Mouse (Mus musculus): ENCODE results near the gene Hsd17b1. TPM values are rescaled to one million over a fixed set of nuclear protein-coding genes. Genes with fewer than 3 reads are reported as not detected.

Gene Hsd17b1
- total RNA-seq, 1 experiment: 2.4 TPM

DNA sequence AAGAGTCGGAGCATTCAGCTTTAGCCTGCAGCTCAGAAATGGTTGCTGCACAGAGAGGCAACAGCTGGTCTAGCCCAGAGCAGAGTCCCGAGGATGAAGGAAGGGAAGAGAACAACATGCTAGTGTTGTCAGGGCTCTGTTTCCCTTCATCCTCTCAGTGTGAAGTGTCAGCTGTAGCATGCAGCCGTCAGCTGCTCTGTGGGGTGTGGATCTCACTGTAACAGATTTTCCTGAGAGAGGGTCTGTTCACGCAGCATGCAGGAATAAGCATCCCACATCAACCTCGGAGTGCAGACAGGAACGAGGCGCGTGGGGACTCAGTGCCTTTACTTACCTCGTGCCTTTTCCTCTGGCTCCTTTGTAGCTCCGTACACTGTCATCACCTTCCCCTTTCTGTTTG is 40.4 kb upstream of the Hsd17b1 start:
- no peak overlapping the region for H3K9ac ChIP-seq (ENCODE audit: insufficient read depth, low read depth, low read length, poor library complexity, severe bottlenecking)
- in situ Hi-C loops (cut with MboI; ENCODE audit: low sequenced_read_pairs in 2 of 2, unreplicated experiment in 2 of 2): no loop called here
- H3K36me3 ChIP-seq (ENCODE audit: control insufficient read depth, insufficient read depth, low read length, poor library complexity, severe bottlenecking): peaks cover 6% of the 10 kb centered on the region; the same call in 1 of the 2 replicates
- H3K4me1 ChIP-seq (ENCODE audit: control insufficient read depth in 2 of 2, insufficient read depth in 2 of 2, low read length in 2 of 2, poor library complexity in 1 of 2): no peaks in the 10 kb centered on the region
- no peak overlapping the region for H3K27ac ChIP-seq (ENCODE audit: insufficient read depth, low read depth, low read length, poor library complexity, severe bottlenecking)
- TF ChIP-seq CHD2 (IDR thresholded peaks at IDR 0.05; ENCODE audit: low read depth, low read length) (no peak), HCFC1 (IDR thresholded peaks at IDR 0.05; ENCODE audit: borderline replicate concordance, insufficient read depth, low read length) (no peak), ZC3H11A (IDR thresholded peaks at IDR 0.05; ENCODE audit: borderline replicate concordance, low read depth, low read length) (no peak), MAFK (IDR thresholded peaks at IDR 0.05; ENCODE audit: insufficient read depth, low read depth, low read length) (no peak), ZNF384 (IDR thresholded peaks at IDR 0.05; ENCODE audit: low read depth, low read length) (no peak)
- H3K9me3 ChIP-seq (ENCODE audit: control insufficient read depth, insufficient read depth, low read depth, low read length): no peaks in the 10 kb centered on the region
- H3K4me3 ChIP-seq (ENCODE audit: insufficient read depth in 1 of 2, low read depth in 1 of 2, low read length in 2 of 2, poor library complexity in 1 of 2, severe bottlenecking in 1 of 2): no peak overlapping the region
- DNase-seq (ENCODE audit: low read depth, low spot score): no peak

DNA sequence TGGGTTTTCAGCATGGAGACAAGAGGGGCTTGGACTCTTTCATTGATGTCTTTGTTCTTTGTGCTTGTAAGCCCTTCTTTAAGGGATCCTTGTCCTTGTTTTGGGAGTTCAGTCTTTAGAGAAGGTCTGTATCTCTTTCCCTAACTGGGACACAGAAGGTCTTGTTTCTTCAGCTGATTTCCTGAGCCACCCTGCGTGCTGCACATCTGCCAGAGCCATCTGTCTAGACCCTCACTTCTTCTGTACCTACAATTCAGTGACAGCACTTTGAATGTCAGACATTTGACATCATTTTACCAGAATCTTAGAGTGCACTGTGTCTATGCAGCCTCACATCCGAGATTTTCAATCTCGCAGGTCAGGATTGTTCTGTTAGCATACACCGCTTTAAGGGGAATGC is 32.4 kb upstream of the Hsd17b1 start:
- Histone ChIP-seq H3K4me1 (ENCODE audit: control insufficient read depth in 2 of 2, insufficient read depth in 2 of 2, low read length in 2 of 2, poor library complexity in 1 of 2) (peaks cover 0 to 2% of the 10 kb centered on the region in 2 experiments; a peak in 2 of 4 replicates), H3K36me3 (ENCODE audit: control insufficient read depth, insufficient read depth, low read length, poor library complexity, severe bottlenecking) (peaks cover 8% of the 10 kb centered on the region; the same call in 1 of the 2 replicates), H3K27ac (ENCODE audit: insufficient read depth, low read depth, low read length, poor library complexity, severe bottlenecking) (no peak overlapping the region), H3K4me3 (ENCODE audit: insufficient read depth in 1 of 2, low read depth in 1 of 2, low read length in 2 of 2, poor library complexity in 1 of 2, severe bottlenecking in 1 of 2) (no peak overlapping the region), H3K9ac (ENCODE audit: insufficient read depth, low read depth, low read length, poor library complexity, severe bottlenecking) (no peak overlapping the region), H3K9me3 (ENCODE audit: control insufficient read depth, insufficient read depth, low read depth, low read length) (no peaks in the 10 kb centered on the region)
- no peak for TF ChIP-seq ZNF384 (IDR thresholded peaks at IDR 0.05; ENCODE audit: low read depth, low read length)
- TF ChIP-seq ZC3H11A (IDR thresholded peaks at IDR 0.05; ENCODE audit: borderline replicate concordance, low read depth, low read length): no peak
- TF ChIP-seq MAFK (IDR thresholded peaks at IDR 0.05; ENCODE audit: insufficient read depth, low read depth, low read length): no peak
- TF ChIP-seq CHD2 (IDR thresholded peaks at IDR 0.05; ENCODE audit: low read depth, low read length): no peak
- TF ChIP-seq HCFC1 (IDR thresholded peaks at IDR 0.05; ENCODE audit: borderline replicate concordance, insufficient read depth, low read length): no peak
- in situ Hi-C loops (cut with MboI; ENCODE audit: low sequenced_read_pairs in 2 of 2, unreplicated experiment in 2 of 2): no loop called here
- DNase-seq (ENCODE audit: low read depth, low spot score): no peak

DNA sequence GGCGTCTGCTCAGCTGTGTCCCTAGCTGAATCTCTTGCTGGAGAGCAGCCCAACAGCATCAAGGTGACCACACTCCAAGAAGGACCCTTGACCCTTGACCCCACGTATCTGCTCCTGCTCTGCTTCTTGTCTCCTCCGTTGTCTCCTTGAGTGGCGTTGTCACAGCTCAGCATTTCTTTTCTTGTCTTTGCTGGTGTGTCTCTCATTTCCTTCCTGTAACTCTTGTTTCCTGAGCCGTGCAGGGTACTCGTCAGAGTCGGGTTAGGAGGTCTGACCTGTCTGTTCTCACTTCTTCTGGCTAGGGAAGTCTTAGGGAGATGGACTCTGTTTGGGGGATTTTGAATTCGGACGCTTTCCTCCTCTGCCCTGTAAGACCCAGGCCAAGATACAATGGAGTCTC is 31.8 kb upstream of the Hsd17b1 start:
- H3K27ac ChIP-seq (ENCODE audit: insufficient read depth, low read depth, low read length, poor library complexity, severe bottlenecking): no peak overlapping the region
- peaks cover 8% of the 10 kb centered on the region; the same call in 1 of the 2 replicates for H3K36me3 ChIP-seq (ENCODE audit: control insufficient read depth, insufficient read depth, low read length, poor library complexity, severe bottlenecking)
- DNase-seq (ENCODE audit: low read depth, low spot score): no peak
- TF ChIP-seq MAFK (IDR thresholded peaks at IDR 0.05; ENCODE audit: insufficient read depth, low read depth, low read length) (no peak), ZC3H11A (IDR thresholded peaks at IDR 0.05; ENCODE audit: borderline replicate concordance, low read depth, low read length) (no peak), ZNF384 (IDR thresholded peaks at IDR 0.05; ENCODE audit: low read depth, low read length) (no peak), HCFC1 (IDR thresholded peaks at IDR 0.05; ENCODE audit: borderline replicate concordance, insufficient read depth, low read length) (no peak)
- H3K9ac ChIP-seq (ENCODE audit: insufficient read depth, low read depth, low read length, poor library complexity, severe bottlenecking): no peak overlapping the region
- no peak overlapping the region for H3K4me3 ChIP-seq (ENCODE audit: insufficient read depth in 1 of 2, low read depth in 1 of 2, low read length in 2 of 2, poor library complexity in 1 of 2, severe bottlenecking in 1 of 2)
- in situ Hi-C loops (cut with MboI; ENCODE audit: low sequenced_read_pairs in 2 of 2, unreplicated experiment in 2 of 2): no loop called here
- no peaks in the 10 kb centered on the region for H3K9me3 ChIP-seq (ENCODE audit: control insufficient read depth, insufficient read depth, low read depth, low read length)
- peaks cover 0 to 2% of the 10 kb centered on the region in 2 experiments; a peak in 2 of 4 replicates for H3K4me1 ChIP-seq (ENCODE audit: control insufficient read depth in 2 of 2, insufficient read depth in 2 of 2, low read length in 2 of 2, poor library complexity in 1 of 2)

DNA sequence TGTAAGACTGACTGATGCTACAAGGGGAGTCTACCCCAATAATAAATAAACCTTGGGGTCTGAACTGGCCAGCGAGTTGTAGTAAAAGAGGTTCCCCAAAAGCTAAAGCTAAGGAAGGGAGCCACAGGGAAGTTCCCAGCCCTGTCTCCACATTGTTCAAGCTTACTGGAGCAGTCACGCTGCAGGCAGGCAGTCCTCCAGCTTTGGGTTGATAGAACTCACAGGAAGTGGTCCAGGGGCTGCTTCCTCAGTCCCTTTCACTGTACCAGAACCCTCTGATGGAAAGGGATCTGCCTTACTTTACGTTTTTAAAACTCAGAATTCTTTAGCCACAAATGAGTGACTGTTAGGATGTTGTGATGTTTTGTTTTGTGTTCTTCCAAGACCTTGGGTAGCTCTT is 30.7 kb upstream of the Hsd17b1 start:
- peaks cover 8% of the 10 kb centered on the region; the same call in 1 of the 2 replicates for H3K36me3 ChIP-seq (ENCODE audit: control insufficient read depth, insufficient read depth, low read length, poor library complexity, severe bottlenecking)
- DNase-seq (ENCODE audit: low read depth, low spot score): no peak
- no peak overlapping the region for H3K4me3 ChIP-seq (ENCODE audit: insufficient read depth in 1 of 2, low read depth in 1 of 2, low read length in 2 of 2, poor library complexity in 1 of 2, severe bottlenecking in 1 of 2)
- TF ChIP-seq CHD2 (IDR thresholded peaks at IDR 0.05; ENCODE audit: low read depth, low read length) (no peak), ZNF384 (IDR thresholded peaks at IDR 0.05; ENCODE audit: low read depth, low read length) (no peak), ZC3H11A (IDR thresholded peaks at IDR 0.05; ENCODE audit: borderline replicate concordance, low read depth, low read length) (no peak), MAFK (IDR thresholded peaks at IDR 0.05; ENCODE audit: insufficient read depth, low read depth, low read length) (no peak), HCFC1 (IDR thresholded peaks at IDR 0.05; ENCODE audit: borderline replicate concordance, insufficient read depth, low read length) (no peak)
- no peak overlapping the region for H3K27ac ChIP-seq (ENCODE audit: insufficient read depth, low read depth, low read length, poor library complexity, severe bottlenecking)
- no peaks in the 10 kb centered on the region for H3K9me3 ChIP-seq (ENCODE audit: control insufficient read depth, insufficient read depth, low read depth, low read length)
- no peak overlapping the region for H3K9ac ChIP-seq (ENCODE audit: insufficient read depth, low read depth, low read length, poor library complexity, severe bottlenecking)
- peaks cover 0 to 2% of the 10 kb centered on the region in 2 experiments; a peak in 2 of 4 replicates for H3K4me1 ChIP-seq (ENCODE audit: control insufficient read depth in 2 of 2, insufficient read depth in 2 of 2, low read length in 2 of 2, poor library complexity in 1 of 2)
- in situ Hi-C loops (cut with MboI; ENCODE audit: low sequenced_read_pairs in 2 of 2, unreplicated experiment in 2 of 2): no loop called here

DNA sequence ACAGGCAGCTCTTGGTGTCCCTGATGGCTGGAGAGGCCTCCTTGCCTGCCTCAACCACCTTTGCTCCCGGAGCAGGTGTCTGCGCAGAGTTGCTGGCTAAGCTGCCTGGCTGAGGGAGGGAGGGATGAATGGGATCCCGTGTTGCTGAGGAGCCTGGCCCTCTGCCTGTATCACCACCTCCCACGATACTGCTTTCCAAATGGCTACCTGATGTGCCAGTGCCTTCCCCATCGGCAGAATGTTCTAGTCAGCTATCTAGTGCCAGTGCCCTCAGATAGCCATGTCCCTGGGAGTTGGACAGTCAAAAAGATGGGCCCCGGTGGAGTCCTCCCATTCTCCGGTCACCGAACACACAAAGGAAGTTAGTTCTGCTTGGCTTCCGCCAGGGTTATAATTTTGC is 27.9 kb upstream of the Hsd17b1 start:
- no peak overlapping the region for H3K4me3 ChIP-seq (ENCODE audit: insufficient read depth in 1 of 2, low read depth in 1 of 2, low read length in 2 of 2, poor library complexity in 1 of 2, severe bottlenecking in 1 of 2)
- peaks cover under 1 to 4% of the 10 kb centered on the region in 2 experiments; a peak in 3 of 4 replicates for H3K4me1 ChIP-seq (ENCODE audit: control insufficient read depth in 2 of 2, insufficient read depth in 2 of 2, low read length in 2 of 2, poor library complexity in 1 of 2)
- no peaks in the 10 kb centered on the region for H3K9me3 ChIP-seq (ENCODE audit: control insufficient read depth, insufficient read depth, low read depth, low read length)
- TF ChIP-seq ZNF384 (IDR thresholded peaks at IDR 0.05; ENCODE audit: low read depth, low read length) (no peak), CHD2 (IDR thresholded peaks at IDR 0.05; ENCODE audit: low read depth, low read length) (no peak), ZC3H11A (IDR thresholded peaks at IDR 0.05; ENCODE audit: borderline replicate concordance, low read depth, low read length) (no peak), HCFC1 (IDR thresholded peaks at IDR 0.05; ENCODE audit: borderline replicate concordance, insufficient read depth, low read length) (no peak), MAFK (IDR thresholded peaks at IDR 0.05; ENCODE audit: insufficient read depth, low read depth, low read length) (no peak)
- no peak overlapping the region for H3K9ac ChIP-seq (ENCODE audit: insufficient read depth, low read depth, low read length, poor library complexity, severe bottlenecking)
- DNase-seq (ENCODE audit: low read depth, low spot score): no peak
- H3K36me3 ChIP-seq (ENCODE audit: control insufficient read depth, insufficient read depth, low read length, poor library complexity, severe bottlenecking): peaks cover 4% of the 10 kb centered on the region; the same call in 1 of the 2 replicates
- no peak overlapping the region for H3K27ac ChIP-seq (ENCODE audit: insufficient read depth, low read depth, low read length, poor library complexity, severe bottlenecking)
- in situ Hi-C loops (cut with MboI; ENCODE audit: low sequenced_read_pairs in 2 of 2, unreplicated experiment in 2 of 2): no loop called here

Data from ES-E14 (cell line).